Mouse (Mus musculus) neural tube, embryonic 14.5 days (tissue): Measurements from ENCODE around the gene Urb1. TPM values are rescaled to one million over a fixed set of nuclear protein-coding genes. Genes with fewer than 3 reads are reported as not detected.

Experiments used
- ATAC-seq: fragments of 200-750 bp; cut with Nextera tagmentation; 2 replicates; pipeline ENCODE4 v1.8.0; 2017; ENCODE audit warnings: low read depth, mild to moderate bottlenecking, moderate TSS enrichment, moderate library complexity
- H3K27ac ChIP-seq: fragments of 300-500 bp; sonication (generic); 2 replicates; pipeline ENCODE4 v1.5.1; 2014; ENCODE audit warnings: low read depth, mild to moderate bottlenecking, control low read depth, low read length, moderate library complexity, mixed read lengths
- H3K27me3 ChIP-seq: fragments of 300-500 bp; sonication (generic); 2 replicates; pipeline ENCODE4 v1.6.1; 2014; ENCODE audit warnings: low read length; ENCODE audit not compliant: control insufficient read depth, insufficient read depth
- H3K36me3 ChIP-seq: fragments of 300-500 bp; sonication (generic); 2 replicates; pipeline ENCODE4 v1.6.1; 2014; ENCODE audit warnings: low read length, mixed read lengths; ENCODE audit not compliant: control insufficient read depth, insufficient read depth
- H3K4me1 ChIP-seq: fragments of 300-500 bp; sonication (generic); 2 replicates; pipeline ENCODE4 v1.6.1; 2014; ENCODE audit warnings: low read length; ENCODE audit not compliant: control insufficient read depth, insufficient read depth
- H3K4me2 ChIP-seq: fragments of 300-500 bp; sonication (generic); 2 replicates; pipeline ENCODE4 v1.6.1; 2014; ENCODE audit warnings: mild to moderate bottlenecking, low read depth, low read length, control low read depth
- H3K4me3 ChIP-seq: fragments of 300-500 bp; sonication (generic); 2 replicates; pipeline ENCODE4 v1.5.1; 2014; ENCODE audit warnings: low read depth, low read length, control low read depth, mixed read lengths
- H3K9ac ChIP-seq: fragments of 300-500 bp; sonication (generic); replicated peaks from 2 replicates; pipeline ENCODE4 v1.6.1; 2014; ENCODE audit warnings: low read depth, mild to moderate bottlenecking, control low read depth, low read length, mixed read lengths
- H3K9me3 ChIP-seq: fragments of 300-500 bp; sonication (generic); 2 replicates; pipeline ENCODE4 v1.6.1; 2016; ENCODE audit warnings: low read length; ENCODE audit not compliant: control insufficient read depth
- WGBS: fragments of 180-500 bp; shearing (Covaris S2); extraction: QIAGEN DNeasy Blood & Tissue Kit; methylation state at CpG from one replicate; pipeline ENCODE4 v1.1.7; 2014; 5-methylcytosine and 5-hydroxymethylcytosine counted together
- polyA plus RNA-seq: library from polyadenylated mRNA; unstranded; fragments of >200 nt; fragmentation: Nextera tagmentation; extraction: Ambion mirVana; gene quantifications from 2 replicates; pipeline ENCODE4 v1.2.1, GENCODE M21; 2014

Gene Urb1
- polyA plus RNA-seq: 11.5 and 13.4 TPM in 2 replicates

GRCm38 (mm10) chr16:90809975-90810715 is at the start of gene Urb1:
Gene Urb1, minus strand, starts transcription at chr16:90810413.
- ATAC-seq: peak; percentile 95
- Histone ChIP-seq H3K27me3 (no peaks in the 10 kb centered on the region), H3K27ac (peak within 1 kb of the TSS; percentile 2; the same call in 1 of the 2 replicates), H3K4me2 (peak within 1 kb of the TSS; percentile 57), H3K4me3 (peak within 1 kb of the TSS; percentile 72), H3K4me1 (0 out of 2 replicates have a peak, but pooled peaks cover 4% of the 10 kb centered on the region), H3K9me3 (no peaks in the 10 kb centered on the region), H3K9ac (peak within 1 kb of the TSS; percentile 48), H3K36me3 (no peaks in the 10 kb centered on the region)
- WGBS: under 1% methylated on average over 47 of the region's 47 CpGs

GRCm38 (mm10) chr16:90858206-90858605 is 48.0 kb upstream of the Urb1 start:
- 83% methylated on average over 4 of the region's 4 CpGs for WGBS

DNA sequence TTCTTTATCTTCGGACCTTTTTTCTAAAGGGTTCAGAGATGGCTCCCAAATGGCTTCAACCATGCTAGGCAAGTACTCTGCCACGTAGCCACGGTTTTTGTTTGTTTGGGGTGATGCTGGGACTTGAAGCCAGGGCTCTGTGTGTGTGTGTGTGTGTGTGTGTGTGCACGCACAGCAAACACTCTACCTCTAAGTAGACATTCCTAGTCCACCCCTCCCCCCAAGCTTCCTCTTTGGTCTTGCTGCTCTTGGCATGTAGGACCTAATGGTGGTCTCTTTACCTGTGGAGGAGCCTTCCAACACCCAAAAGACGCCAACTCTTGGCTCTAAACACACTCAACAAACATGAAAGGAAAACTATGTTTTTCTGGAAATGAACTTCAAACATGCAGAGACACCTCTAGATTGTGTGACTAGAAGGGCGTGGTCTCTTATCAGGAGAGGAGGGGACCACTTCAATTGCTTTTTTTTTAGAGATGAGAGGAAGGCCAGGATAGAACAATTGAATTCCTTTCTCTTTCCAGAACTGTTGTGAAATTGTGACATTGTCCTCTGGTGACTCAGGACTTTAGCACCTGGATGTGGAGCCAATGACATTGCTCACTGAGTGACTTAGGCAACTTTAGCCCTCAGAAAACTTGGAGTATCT is 46.5 kb upstream of the Urb1 start:
- Histone ChIP-seq H3K9ac (no peak overlapping the region), H3K4me3 (no peak overlapping the region), H3K36me3 (no peaks in the 10 kb centered on the region), H3K4me1 (no peaks in the 10 kb centered on the region), H3K4me2 (no peak overlapping the region), H3K9me3 (no peaks in the 10 kb centered on the region), H3K27me3 (no peaks in the 10 kb centered on the region), H3K27ac (no peak overlapping the region)
- no peak for ATAC-seq
- 93% methylated on average over 6 of the region's 6 CpGs for WGBS

More at GRCm38 (mm10) chr16:90858206-90858605, 48.0 kb upstream of the Urb1 start:
- Histone ChIP-seq H3K36me3 (no peaks in the 10 kb centered on the region), H3K4me3 (no peak overlapping the region), H3K27ac (no peak overlapping the region), H3K4me1 (no peaks in the 10 kb centered on the region), H3K9me3 (no peaks in the 10 kb centered on the region), H3K4me2 (no peak overlapping the region), H3K9ac (no peak overlapping the region), H3K27me3 (no peaks in the 10 kb centered on the region)
- no peak for ATAC-seq

GRCm38 (mm10) chr16:90851621-90852334 is 41.6 kb upstream of the Urb1 start:
- H3K9ac ChIP-seq: no peak overlapping the region
- no peak overlapping the region for H3K27ac ChIP-seq
- no peak for ATAC-seq
- H3K4me2 ChIP-seq: no peak overlapping the region
- no peaks in the 10 kb centered on the region for H3K4me1 ChIP-seq
- H3K4me3 ChIP-seq: no peak overlapping the region
- whole genome bisulfite sequencing: 58% methylated on average over 11 of the region's 11 CpGs
- H3K9me3 ChIP-seq: no peaks in the 10 kb centered on the region
- no peaks in the 10 kb centered on the region for H3K36me3 ChIP-seq
- H3K27me3 ChIP-seq: no peaks in the 10 kb centered on the region

DNA sequence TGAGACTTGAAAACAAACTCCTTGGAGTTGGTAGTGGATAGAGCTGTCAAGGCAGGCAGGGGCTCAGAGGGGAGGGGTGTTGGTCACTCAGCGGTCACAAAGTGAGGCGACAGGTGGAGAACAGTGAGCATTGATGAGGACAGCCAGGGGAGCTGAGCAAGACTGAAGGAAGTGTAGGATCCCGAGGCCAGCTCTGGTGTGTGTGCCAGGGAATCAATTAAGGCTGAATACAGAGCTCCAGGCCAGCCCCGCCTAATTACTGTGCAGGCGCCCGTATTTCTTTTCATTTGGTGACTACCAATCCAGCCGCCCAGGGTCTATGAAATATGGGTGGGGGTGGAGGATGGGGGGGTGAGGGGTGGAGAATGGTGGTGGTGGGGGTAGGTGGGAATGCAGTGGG is 40.7 kb upstream of the Urb1 start:
- WGBS: 53% methylated on average over 7 of the region's 7 CpGs
- Histone ChIP-seq H3K4me1 (no peaks in the 10 kb centered on the region), H3K27me3 (no peaks in the 10 kb centered on the region), H3K9ac (no peak overlapping the region), H3K4me3 (no peak overlapping the region), H3K27ac (no peak overlapping the region), H3K4me2 (no peak overlapping the region), H3K9me3 (no peaks in the 10 kb centered on the region), H3K36me3 (no peaks in the 10 kb centered on the region)
- peak; percentile 58; the same call in 1 of the 2 replicates for ATAC-seq

DNA sequence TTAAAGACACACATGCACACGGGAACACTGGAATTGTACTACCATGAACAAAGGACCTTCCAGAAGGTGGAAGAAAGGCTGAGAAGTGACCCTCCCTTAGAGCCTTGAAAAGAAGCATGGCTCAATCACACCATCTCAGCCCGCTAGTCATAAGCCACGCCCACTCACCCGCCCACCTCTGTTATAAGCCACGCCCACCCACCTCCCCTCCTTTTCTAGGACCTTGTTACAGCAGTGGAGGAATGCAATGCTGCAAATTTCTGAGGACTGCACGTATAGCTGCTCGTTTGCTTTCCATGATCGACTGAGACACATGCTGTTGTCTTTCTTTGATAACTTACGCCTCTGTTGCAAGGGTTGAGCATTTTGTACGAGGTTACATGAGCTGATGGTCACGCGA is 39.0 kb upstream of the Urb1 start:
- 43% methylated on average over 12 of the region's 12 CpGs for WGBS
- H3K4me1 ChIP-seq: no peaks in the 10 kb centered on the region
- H3K9me3 ChIP-seq: no peaks in the 10 kb centered on the region
- ATAC-seq: no peak; the same call in 1 of the 2 replicates
- no peaks in the 10 kb centered on the region for H3K36me3 ChIP-seq
- H3K4me3 ChIP-seq: no peak overlapping the region
- H3K4me2 ChIP-seq: no peak overlapping the region
- no peak overlapping the region for H3K9ac ChIP-seq
- H3K27me3 ChIP-seq: no peaks in the 10 kb centered on the region
- H3K27ac ChIP-seq: no peak overlapping the region

DNA sequence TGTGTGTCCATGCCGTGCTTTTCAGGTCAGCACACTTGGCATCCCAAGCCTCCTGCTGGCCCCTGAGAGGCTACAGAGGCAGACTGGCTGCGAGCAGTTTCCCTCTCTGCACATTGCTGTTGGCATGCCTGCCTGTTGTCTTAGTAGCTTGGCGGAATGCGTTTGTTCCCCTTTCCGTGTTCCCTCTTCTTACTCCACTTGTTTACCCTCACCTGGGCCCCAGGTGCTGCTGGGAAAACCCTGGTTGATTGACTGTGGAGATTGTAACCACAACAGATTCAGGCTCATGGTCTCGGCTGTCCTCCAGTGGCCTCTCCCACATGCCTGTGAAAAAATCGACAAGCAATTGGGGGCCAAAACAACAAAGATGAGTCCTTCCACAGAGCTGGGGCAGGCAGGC is 38.5 kb upstream of the Urb1 start:
- H3K4me2 ChIP-seq: no peak overlapping the region
- 79% methylated on average over 7 of the region's 7 CpGs for WGBS
- no peak overlapping the region for H3K4me3 ChIP-seq
- no peak overlapping the region for H3K27ac ChIP-seq
- H3K27me3 ChIP-seq: no peaks in the 10 kb centered on the region
- H3K9ac ChIP-seq: no peak overlapping the region
- ATAC-seq: no peak
- H3K9me3 ChIP-seq: no peaks in the 10 kb centered on the region
- no peaks in the 10 kb centered on the region for H3K4me1 ChIP-seq
- H3K36me3 ChIP-seq: no peaks in the 10 kb centered on the region

- H3K4me1 ChIP-seq: peaks cover 3% of the 10 kb centered on the region; the same call in 1 of the 2 replicates
- H3K27ac ChIP-seq: no peak overlapping the region
- 0 out of 2 replicates have a peak, but pooled peaks have one; percentile 38 for ATAC-seq
- 58% methylated on average over 13 of the region's 13 CpGs for WGBS
- H3K27me3 ChIP-seq: no peaks in the 10 kb centered on the region
- H3K9ac ChIP-seq: no peak overlapping the region
- no peak overlapping the region for H3K4me3 ChIP-seq
- no peaks in the 10 kb centered on the region for H3K36me3 ChIP-seq
- no peaks in the 10 kb centered on the region for H3K9me3 ChIP-seq
- H3K4me2 ChIP-seq: no peak overlapping the region
These were observed 35.4 kb upstream of the Urb1 start for GRCm38 (mm10) chr16:90845591-90845990.
